Mouse (Mus musculus): ENCODE measurements around the gene Dedd2. TPM values are rescaled to one million over a fixed set of nuclear protein-coding genes. Genes with fewer than 3 reads are reported as not detected.

The Dedd2 gene
- polyA plus RNA-seq, 1 experiment, result 37.6 TPM

- Histone ChIP-seq H3K4me1 (ENCODE audit: control insufficient read depth, insufficient read depth, low read length) (no peaks in the 10 kb centered on the region), H3K4me3 (replicated peaks; ENCODE audit: extremely low read depth, low read depth, low read length) (no peak overlapping the region)
- peak; percentile 85 for DNase-seq
- TF ChIP-seq CTCF (IDR thresholded peaks at IDR 0.05; ENCODE audit: insufficient read depth, low read length) (peak; percentile 95), POLR2A (IDR thresholded peaks at IDR 0.05; ENCODE audit: borderline replicate concordance, extremely low read depth, low read depth, low read length) (no peak)
- WGBS, result 29% methylated on average over 21 of the region's 21 CpGs
These were observed 32.5 kb downstream of the Dedd2 start for GRCm38 (mm10) chr7:25187662-25188650.

GRCm38 (mm10) chr7:25184091-25184490, 36.3 kb downstream of the Dedd2 start:
- Histone ChIP-seq H3K4me1 (ENCODE audit: control insufficient read depth, insufficient read depth, low read length) (no peaks in the 10 kb centered on the region), H3K4me3 (replicated peaks; ENCODE audit: extremely low read depth, low read depth, low read length) (no peak overlapping the region)
- DNase-seq, result no peak
- TF ChIP-seq POLR2A (IDR thresholded peaks at IDR 0.05; ENCODE audit: borderline replicate concordance, extremely low read depth, low read depth, low read length) (no peak), CTCF (IDR thresholded peaks at IDR 0.05; ENCODE audit: insufficient read depth, low read length) (no peak)
- 69% methylated on average over 6 of the region's 6 CpGs for WGBS

- no peak for TF ChIP-seq POLR2A (IDR thresholded peaks at IDR 0.05; ENCODE audit: borderline replicate concordance, extremely low read depth, low read depth, low read length)
- no peak for TF ChIP-seq CTCF (IDR thresholded peaks at IDR 0.05; ENCODE audit: insufficient read depth, low read length)
- 9% methylated on average over 21 of the region's 21 CpGs for WGBS
- Histone ChIP-seq H3K4me1 (ENCODE audit: control insufficient read depth, insufficient read depth, low read length) (peaks cover 3% of the 10 kb centered on the region; the same call in 1 of the 2 replicates), H3K4me3 (replicated peaks; ENCODE audit: extremely low read depth, low read depth, low read length) (no peak overlapping the region)
- no peak for DNase-seq
These were observed 38.6 kb downstream of the Dedd2 start for GRCm38 (mm10) chr7:25181814-25182213.

- Histone ChIP-seq H3K4me3 (replicated peaks; ENCODE audit: extremely low read depth, low read depth, low read length) (no peak overlapping the region), H3K4me1 (ENCODE audit: control insufficient read depth, insufficient read depth, low read length) (peaks cover 3% of the 10 kb centered on the region; the same call in 1 of the 2 replicates)
- TF ChIP-seq CTCF (IDR thresholded peaks at IDR 0.05; ENCODE audit: insufficient read depth, low read length), result peak; percentile 63
- no peak for TF ChIP-seq POLR2A (IDR thresholded peaks at IDR 0.05; ENCODE audit: borderline replicate concordance, extremely low read depth, low read depth, low read length)
- DNase-seq, result peak; percentile 30
- 2% methylated on average over 15 of the region's 15 CpGs for WGBS
These were observed 39.1 kb downstream of the Dedd2 start for GRCm38 (mm10) chr7:25181331-25181790.

GRCm38 (mm10) chr7:25180512-25180911, 39.9 kb downstream of the Dedd2 start:
- peaks cover 3% of the 10 kb centered on the region; the same call in 1 of the 2 replicates for H3K4me1 ChIP-seq (ENCODE audit: control insufficient read depth, insufficient read depth, low read length)
- 7% methylated on average over 6 of the region's 6 CpGs for WGBS
- no peak overlapping the region for H3K4me3 ChIP-seq (replicated peaks; ENCODE audit: extremely low read depth, low read depth, low read length)
- TF ChIP-seq CTCF (IDR thresholded peaks at IDR 0.05; ENCODE audit: insufficient read depth, low read length) (no peak), POLR2A (IDR thresholded peaks at IDR 0.05; ENCODE audit: borderline replicate concordance, extremely low read depth, low read depth, low read length) (no peak)
- DNase-seq, result no peak

GRCm38 (mm10) chr7:25179606-25180161, 40.7 kb downstream of the Dedd2 start, which contains the start of gene Pou2f2:
Gene Pou2f2, minus strand, starts transcription at chr7:25179726.
- DNase-seq, result peak; percentile 51
- H3K4me3 ChIP-seq (replicated peaks; ENCODE audit: extremely low read depth, low read depth, low read length), result no peak within 1 kb of the TSS
- TF ChIP-seq POLR2A (IDR thresholded peaks at IDR 0.05; ENCODE audit: borderline replicate concordance, extremely low read depth, low read depth, low read length) (no peak), CTCF (IDR thresholded peaks at IDR 0.05; ENCODE audit: insufficient read depth, low read length) (no peak)
- under 1% methylated on average over 42 of the region's 56 CpGs for WGBS
- peaks cover 3% of the 10 kb centered on the region; the same call in 1 of the 2 replicates for H3K4me1 ChIP-seq (ENCODE audit: control insufficient read depth, insufficient read depth, low read length)

- no peak for TF ChIP-seq CTCF (IDR thresholded peaks at IDR 0.05; ENCODE audit: insufficient read depth, low read length)
- no peak for TF ChIP-seq POLR2A (IDR thresholded peaks at IDR 0.05; ENCODE audit: borderline replicate concordance, extremely low read depth, low read depth, low read length)
- DNase-seq, result no peak
- peaks cover 3% of the 10 kb centered on the region; the same call in 1 of the 2 replicates for H3K4me1 ChIP-seq (ENCODE audit: control insufficient read depth, insufficient read depth, low read length)
- H3K4me3 ChIP-seq (replicated peaks; ENCODE audit: extremely low read depth, low read depth, low read length), result no peak overlapping the region
- 3% methylated on average over 49 of the region's 56 CpGs for WGBS
These were observed 41.4 kb downstream of the Dedd2 start for GRCm38 (mm10) chr7:25178787-25179605.

GRCm38 (mm10) chr7:25178317-25178716, 42.1 kb downstream of the Dedd2 start:
- Histone ChIP-seq H3K4me3 (replicated peaks; ENCODE audit: extremely low read depth, low read depth, low read length) (no peak overlapping the region), H3K4me1 (ENCODE audit: control insufficient read depth, insufficient read depth, low read length) (peaks cover 3% of the 10 kb centered on the region; the same call in 1 of the 2 replicates)
- TF ChIP-seq POLR2A (IDR thresholded peaks at IDR 0.05; ENCODE audit: borderline replicate concordance, extremely low read depth, low read depth, low read length), result no peak
- no peak for TF ChIP-seq CTCF (IDR thresholded peaks at IDR 0.05; ENCODE audit: insufficient read depth, low read length)
- 6% methylated on average over 17 of the region's 17 CpGs for WGBS
- no peak for DNase-seq

GRCm38 (mm10) chr7:25174343-25174742, 46.1 kb downstream of the Dedd2 start:
- DNase-seq, result no peak
- H3K4me1 ChIP-seq (ENCODE audit: control insufficient read depth, insufficient read depth, low read length), result peaks cover 3% of the 10 kb centered on the region; the same call in 1 of the 2 replicates
- 62% methylated on average over 11 of the region's 11 CpGs for WGBS
- H3K4me3 ChIP-seq (replicated peaks; ENCODE audit: extremely low read depth, low read depth, low read length), result no peak overlapping the region
- no peak for TF ChIP-seq CTCF (IDR thresholded peaks at IDR 0.05; ENCODE audit: insufficient read depth, low read length)
- no peak for TF ChIP-seq POLR2A (IDR thresholded peaks at IDR 0.05; ENCODE audit: borderline replicate concordance, extremely low read depth, low read depth, low read length)

All from lung, adult 2 months (tissue).